Mouse (Mus musculus): ENCODE data around the gene Dapk1.

Dapk1 gene

GRCm38 (mm10) chr13:60740248-60740647 is 138.5 kb downstream of the Dapk1 start:
- DNase-seq (ENCODE audit: low spot score), result no peak

- no peak for DNase-seq (ENCODE audit: low spot score)
Measured at GRCm38 (mm10) chr13:60742611-60743010, 140.9 kb downstream of the Dapk1 start.

- peak; percentile 74 for DNase-seq (ENCODE audit: low spot score)
Measured at GRCm38 (mm10) chr13:60743381-60744077, 141.8 kb downstream of the Dapk1 start.

- peak; percentile 74 for DNase-seq (ENCODE audit: low spot score)
Measured at GRCm38 (mm10) chr13:60744078-60744460, 142.3 kb downstream of the Dapk1 start.

- no peak for DNase-seq (ENCODE audit: low spot score)
Measured at GRCm38 (mm10) chr13:60744736-60745135, 143.0 kb downstream of the Dapk1 start.

- no peak for DNase-seq (ENCODE audit: low spot score)
Measured at GRCm38 (mm10) chr13:60745358-60745757, 143.6 kb downstream of the Dapk1 start.

GRCm38 (mm10) chr13:60746271-60746670 is 144.5 kb downstream of the Dapk1 start:
- DNase-seq (ENCODE audit: low spot score), result peak; percentile 47

GRCm38 (mm10) chr13:60747201-60747600 is 145.5 kb downstream of the Dapk1 start:
- no peak for DNase-seq (ENCODE audit: low spot score)

GRCm38 (mm10) chr13:60748556-60748955 is 146.8 kb downstream of the Dapk1 start:
- DNase-seq (ENCODE audit: low spot score), result no peak

GRCm38 (mm10) chr13:60750930-60751329 is 149.2 kb downstream of the Dapk1 start:
- DNase-seq (ENCODE audit: low spot score), result no peak

- no peak for DNase-seq (ENCODE audit: low spot score)
Measured at GRCm38 (mm10) chr13:60753216-60753615, 151.5 kb downstream of the Dapk1 start.

GRCm38 (mm10) chr13:60755251-60755650 is 153.5 kb downstream of the Dapk1 start:
- peak; percentile 35 for DNase-seq (ENCODE audit: low spot score)

GRCm38 (mm10) chr13:60757292-60757691 is 155.5 kb downstream of the Dapk1 start:
- no peak for DNase-seq (ENCODE audit: low spot score)

- DNase-seq (ENCODE audit: low spot score), result peak; percentile 53
Measured at GRCm38 (mm10) chr13:60759136-60759535, 157.4 kb downstream of the Dapk1 start.

- no peak for DNase-seq (ENCODE audit: low spot score)
Measured at GRCm38 (mm10) chr13:60760392-60760791, 158.6 kb downstream of the Dapk1 start.

- DNase-seq (ENCODE audit: low spot score), result no peak
Measured at GRCm38 (mm10) chr13:60761161-60761560, 159.4 kb downstream of the Dapk1 start.

- DNase-seq (ENCODE audit: low spot score), result no peak
Measured at GRCm38 (mm10) chr13:60780534-60780933, 178.8 kb downstream of the Dapk1 start.

- no peak for DNase-seq (ENCODE audit: low spot score)
Measured at GRCm38 (mm10) chr13:60783301-60783700, 181.6 kb downstream of the Dapk1 start.

GRCm38 (mm10) chr13:60786264-60786663 is 184.5 kb downstream of the Dapk1 start, which contains the start of gene BC051665:
BC051665 (minus strand) TSS chr13:60786364.
- DNase-seq (ENCODE audit: low spot score), result no peak

- no peak for DNase-seq (ENCODE audit: low spot score)
Measured at GRCm38 (mm10) chr13:60789466-60789865, 187.7 kb downstream of the Dapk1 start.

GRCm38 (mm10) chr13:60802749-60803148 is 201.0 kb downstream of the Dapk1 start, which contains the start of gene Ctsll3:
Ctsll3 (minus strand) TSS chr13:60802849.
- no peak for DNase-seq (ENCODE audit: low spot score)

- no peak for DNase-seq (ENCODE audit: low spot score)
Measured at GRCm38 (mm10) chr13:60809690-60810089, 207.9 kb downstream of the Dapk1 start.

- DNase-seq (ENCODE audit: low spot score), result no peak
Measured at GRCm38 (mm10) chr13:60812768-60813167, 211.0 kb downstream of the Dapk1 start.
